Mouse (Mus musculus) stomach, adult 2 months (tissue): Measurements from ENCODE around the gene Ankrd1. TPM values are rescaled to one million over a fixed set of nuclear protein-coding genes. Genes with fewer than 3 reads are reported as not detected.

Experiments used
- polyA plus RNA-seq: library from polyadenylated mRNA; depleted of rRNA; stranded (reverse); fragments of >200 nt; gene quantifications from 2 replicates; pipeline ENCODE4 v1.2.3, GENCODE M21; 2012; rRNA removed

Ankrd1 gene
- polyA plus RNA-seq = 0.17 TPM in 1 of 2 replicates, not detected in the other

GRCm38 (mm10) chr19:36119783-36120471 lies at the start of gene Ankrd1:
Gene Ankrd1 (minus strand): TSS chr19:36120099.

GRCm38 (mm10) chr19:36083262-36084225 lies 36.4 kb downstream of the Ankrd1 start, which contains the start of gene Rpp30:
Gene Rpp30 (plus strand): TSS chr19:36083716.

Other genes with a start within 250 kb of the Ankrd1 start
- 0.12 TPM in 1 of 2 replicates, not detected in the other for gene Htr7, start 62.6 kb downstream of the Ankrd1 start, polyA plus RNA-seq
- gene Rpp30, start 36.4 kb downstream of the Ankrd1 start, polyA plus RNA-seq = 0.08 and 0.16 TPM in 2 replicates
- gene Pcgf5, start 228.2 kb upstream of the Ankrd1 start, polyA plus RNA-seq = 1.4 and 1.9 TPM in 2 replicates